Mouse (Mus musculus): ENCODE measurements around the gene Hjurp.

- TF ChIP-seq HCFC1 (IDR thresholded peaks at IDR 0.05; ENCODE audit: low read depth, low read length), result no peak
- TF ChIP-seq IRF4 (IDR thresholded peaks at IDR 0.05; ENCODE audit: low read depth, low read length), result no peak
- no peak for TF ChIP-seq USF1 (IDR thresholded peaks at IDR 0.05; ENCODE audit: low read depth, low read length)
- no peak for TF ChIP-seq EP300 (IDR thresholded peaks at IDR 0.05; ENCODE audit: low read length)
- no peak for TF ChIP-seq CTCF (conservative IDR thresholded peaks at IDR 0.05 in 1 of 2, IDR thresholded peaks at IDR 0.05 in 1 of 2; ENCODE audit: low read depth in 2 of 2, low read length in 2 of 2)
- no peak for TF ChIP-seq ZNF384 (IDR thresholded peaks at IDR 0.05; ENCODE audit: low read depth, low read length)
- no peak for TF ChIP-seq ETS1 (conservative IDR thresholded peaks at IDR 0.05; ENCODE audit: low read depth, low read length)
- TF ChIP-seq POLR2A (IDR thresholded peaks at IDR 0.05; ENCODE audit: low read depth, low read length), result no peak
- no peak for TF ChIP-seq ELF1 (IDR thresholded peaks at IDR 0.05; ENCODE audit: low read depth, low read length)
Measured at GRCm38 (mm10) chr1:88224029-88224776, 53.2 kb downstream of the Hjurp start.
